Mouse (Mus musculus) brain, embryonic 14.5 days (tissue): ENCODE results near the gene Ric3. TPM values are rescaled to one million over a fixed set of nuclear protein-coding genes. Genes with fewer than 3 reads are reported as not detected.
A peak's percentile ranks its signal among the peaks of the same experiment; 100 is the strongest.

Experiments used
- DNase-seq: peaks from one replicate; pipeline ENCODE4 v3.0.0-alpha.2; 2011; ENCODE audit warnings: low read depth
- CTCF ChIP-seq: fragments of 200-500 bp; IDR thresholded peaks from 2 replicates; pipeline ENCODE4 v1.5.1; 2012; ENCODE audit warnings: inconsistent platforms, mild to moderate bottlenecking, moderate library complexity, borderline replicate concordance; ENCODE audit not compliant: insufficient read depth, insufficient read length; ENCODE audit errors: extremely low read depth
- POLR2A ChIP-seq: fragments of 200-500 bp; IDR thresholded peaks from 2 replicates; pipeline ENCODE4 v1.6.1; 2012; ENCODE audit warnings: mild to moderate bottlenecking, inconsistent platforms, borderline replicate concordance; ENCODE audit not compliant: poor library complexity, insufficient read depth, insufficient read length, severe bottlenecking; ENCODE audit errors: extremely low read depth
- polyA plus RNA-seq: library from polyadenylated mRNA; depleted of rRNA; stranded (reverse); fragments of >200 nt; gene quantifications from 2 replicates; pipeline ENCODE4 v1.2.3, GENCODE M21; 2012; rRNA removed

Gene Ric3
- polyA plus RNA-seq, 1 experiment: 25.0 TPM

- DNase-seq: no peak
- TF ChIP-seq POLR2A (no peak), CTCF (no peak)
Observed at GRCm38 (mm10) chr7:109012575-109012974, 70.6 kb downstream of the Ric3 start.

GRCm38 (mm10) chr7:109011596-109012180 lies 71.4 kb downstream of the Ric3 start:
- TF ChIP-seq CTCF (no peak), POLR2A (no peak)
- DNase-seq: peak; percentile 92

- peak; percentile 73 for DNase-seq
- TF ChIP-seq CTCF (no peak), POLR2A (0 out of 2 replicates have a peak, but pooled peaks have one; percentile 11)
Observed at GRCm38 (mm10) chr7:109010720-109011595, 72.2 kb downstream of the Ric3 start.

- TF ChIP-seq POLR2A: no peak
- no peak for TF ChIP-seq CTCF
- no peak for DNase-seq
Observed at GRCm38 (mm10) chr7:109009260-109009659, 73.9 kb downstream of the Ric3 start.

- DNase-seq: peak; percentile 19
- TF ChIP-seq CTCF (no peak), POLR2A (no peak)
Observed at GRCm38 (mm10) chr7:109003653-109004052, 79.5 kb downstream of the Ric3 start.

- DNase-seq: no peak
- TF ChIP-seq CTCF: no peak
- no peak for TF ChIP-seq POLR2A
Observed at GRCm38 (mm10) chr7:109001971-109002370, 81.2 kb downstream of the Ric3 start.

GRCm38 (mm10) chr7:109000315-109000954 lies 82.7 kb downstream of the Ric3 start:
- TF ChIP-seq CTCF (peak; percentile 51), POLR2A (no peak)
- peak; percentile 47 for DNase-seq

- DNase-seq: no peak
- TF ChIP-seq CTCF (no peak), POLR2A (no peak)
Observed at GRCm38 (mm10) chr7:108996156-108996555, 87.0 kb downstream of the Ric3 start.

- TF ChIP-seq POLR2A (no peak), CTCF (no peak)
- no peak for DNase-seq
Observed at GRCm38 (mm10) chr7:108993881-108994291, 89.2 kb downstream of the Ric3 start.

- no peak for DNase-seq
- TF ChIP-seq CTCF (no peak), POLR2A (no peak)
Observed at GRCm38 (mm10) chr7:108993230-108993629, 89.9 kb downstream of the Ric3 start.

- DNase-seq: no peak
- TF ChIP-seq POLR2A: no peak
- no peak for TF ChIP-seq CTCF
Observed at GRCm38 (mm10) chr7:108991207-108991606, 91.9 kb downstream of the Ric3 start.

GRCm38 (mm10) chr7:108985934-108986708 lies 97.0 kb downstream of the Ric3 start:
- DNase-seq: no peak

More at GRCm38 (mm10) chr7:108985934-108986708, 97.0 kb downstream of the Ric3 start:
- TF ChIP-seq POLR2A (no peak), CTCF (no peak)

Other genes with a start within 250 kb of the Ric3 start
- gene Olfr516, start 232.8 kb downstream of the Ric3 start, polyA plus RNA-seq: not detected in 2 replicates
- not detected in 2 replicates for gene Olfr517, start 211.0 kb downstream of the Ric3 start, polyA plus RNA-seq
- not detected in 2 replicates for gene Olfr518, start 198.3 kb downstream of the Ric3 start, polyA plus RNA-seq
- not detected in 2 replicates for gene Olfr519, start 188.9 kb downstream of the Ric3 start, polyA plus RNA-seq
- gene Nlrp10, start 153.2 kb downstream of the Ric3 start, polyA plus RNA-seq: not detected in 2 replicates
- 91.2 and 150 TPM in 2 replicates for gene Eif3f, start 148.9 kb downstream of the Ric3 start, polyA plus RNA-seq
- gene Tub, start 133.0 kb downstream of the Ric3 start, polyA plus RNA-seq: 109 and 143 TPM in 2 replicates
- 131 and 176 TPM in 2 replicates for gene Lmo1, start 91.9 kb upstream of the Ric3 start, polyA plus RNA-seq